Mouse (Mus musculus): ENCODE results near the gene Serpinb9. TPM values are rescaled to one million over a fixed set of nuclear protein-coding genes. Genes with fewer than 3 reads are reported as not detected.
A peak's percentile ranks its signal among the peaks of the same experiment; 100 is the strongest.
"Not testable (repeated sequence)": the region's sequence is repeated elsewhere in the genome, so short reads cannot be mapped to it uniquely, and the experiment has no call there.

Gene Serpinb9
- 1.6 and 1.7 TPM in 2 replicates for polyA plus RNA-seq (2016; fragmentation: Nextera tagmentation; extraction: Ambion mirVana)

- ATAC-seq (ENCODE audit: insufficient number of reproducible peaks, insufficient read depth, low FRiP score, low TSS enrichment, low read depth), result no peak
- Histone ChIP-seq H3K27ac (peak within 1 kb of the TSS; percentile 75; the same call in 1 of the 2 replicates), H3K4me3 (replicated peaks) (peak within 1 kb of the TSS; percentile 34), H3K27me3 (no peaks in the 10 kb centered on the region), H3K4me1 (replicated peaks) (0 out of 2 replicates have a peak, but pooled peaks cover 5% of the 10 kb centered on the region), H3K9me3 (no peaks in the 10 kb centered on the region), H3K36me3 (no peaks in the 10 kb centered on the region), H3K4me2 (peak within 1 kb of the TSS; percentile 53), H3K9ac (replicated peaks) (peak within 1 kb of the TSS; percentile 44; the same call in 1 of the 2 replicates)
- 84% methylated on average over 3 of the region's 3 CpGs for WGBS
Measured at GRCm38 (mm10) chr13:33002950-33003349, at the start of gene Serpinb9. Gene Serpinb9, plus strand, starts transcription at chr13:33003250.

GRCm38 (mm10) chr13:32956537-32956936, 46.5 kb upstream of the Serpinb9 start:
- Histone ChIP-seq H3K4me1 (replicated peaks) (no peaks in the 10 kb centered on the region), H3K9me3 (no peaks in the 10 kb centered on the region), H3K27ac (no peak overlapping the region), H3K27me3 (no peaks in the 10 kb centered on the region), H3K4me2 (no peak overlapping the region), H3K4me3 (replicated peaks) (no peak overlapping the region), H3K9ac (replicated peaks) (no peak overlapping the region), H3K36me3 (no peaks in the 10 kb centered on the region)
- 61% methylated on average over 4 of the region's 4 CpGs for WGBS
- no peak for ATAC-seq (ENCODE audit: insufficient number of reproducible peaks, insufficient read depth, low FRiP score, low TSS enrichment, low read depth)

- no peak overlapping the region for H3K4me2 ChIP-seq
- H3K9me3 ChIP-seq, result no peaks in the 10 kb centered on the region
- no peak overlapping the region for H3K4me3 ChIP-seq (replicated peaks)
- H3K27ac ChIP-seq, result no peak overlapping the region
- H3K4me1 ChIP-seq (replicated peaks), result no peaks in the 10 kb centered on the region
- H3K9ac ChIP-seq (replicated peaks), result no peak overlapping the region
- ATAC-seq (ENCODE audit: insufficient number of reproducible peaks, insufficient read depth, low FRiP score, low TSS enrichment, low read depth), result no peak
- WGBS, result 81% methylated on average over 4 of the region's 4 CpGs
- H3K27me3 ChIP-seq, result no peaks in the 10 kb centered on the region
- H3K36me3 ChIP-seq, result no peaks in the 10 kb centered on the region
Measured at GRCm38 (mm10) chr13:32957917-32958316, 45.1 kb upstream of the Serpinb9 start.

- not testable (repeated sequence) for H3K27ac ChIP-seq; H3K4me3 ChIP-seq (replicated peaks); H3K4me2 ChIP-seq; ATAC-seq (ENCODE audit: insufficient number of reproducible peaks, insufficient read depth, low FRiP score, low TSS enrichment, low read depth); H3K9ac ChIP-seq (replicated peaks); H3K4me1 ChIP-seq (replicated peaks); H3K36me3 ChIP-seq; H3K9me3 ChIP-seq; H3K27me3 ChIP-seq
- WGBS, result 78% methylated on average over 7 of the region's 7 CpGs
Measured at GRCm38 (mm10) chr13:32958521-32958920, 44.5 kb upstream of the Serpinb9 start.

- Histone ChIP-seq H3K27ac (no peak overlapping the region), H3K9ac (replicated peaks) (no peak overlapping the region), H3K4me2 (no peak overlapping the region), H3K9me3 (no peaks in the 10 kb centered on the region), H3K4me3 (replicated peaks) (no peak overlapping the region), H3K4me1 (replicated peaks) (peaks cover 6% of the 10 kb centered on the region; the same call in 1 of the 2 replicates), H3K27me3 (no peaks in the 10 kb centered on the region), H3K36me3 (no peaks in the 10 kb centered on the region)
- ATAC-seq (ENCODE audit: insufficient number of reproducible peaks, insufficient read depth, low FRiP score, low TSS enrichment, low read depth), result no peak
- 88% methylated on average over 9 of the region's 9 CpGs for WGBS
Measured at GRCm38 (mm10) chr13:32963990-32964753, 38.9 kb upstream of the Serpinb9 start.

GRCm38 (mm10) chr13:32964989-32965811, 37.9 kb upstream of the Serpinb9 start, which contains the start of gene Serpinb6b:
Gene Serpinb6b, plus strand, starts transcription at chr13:32965209.
- peak; percentile 68; the same call in 1 of the 2 replicates for ATAC-seq (ENCODE audit: insufficient number of reproducible peaks, insufficient read depth, low FRiP score, low TSS enrichment, low read depth)
- Histone ChIP-seq H3K9ac (replicated peaks) (peak within 1 kb of the TSS; percentile 42; the same call in 1 of the 2 replicates), H3K9me3 (no peaks in the 10 kb centered on the region), H3K27me3 (no peaks in the 10 kb centered on the region), H3K36me3 (no peaks in the 10 kb centered on the region), H3K4me1 (replicated peaks) (peaks cover 6% of the 10 kb centered on the region; the same call in 1 of the 2 replicates), H3K4me2 (peak within 1 kb of the TSS; percentile 47), H3K27ac (no peak within 1 kb of the TSS), H3K4me3 (replicated peaks) (peak within 1 kb of the TSS; percentile 27)
- WGBS, result 40% methylated on average over 16 of the region's 16 CpGs

GRCm38 (mm10) chr13:32966116-32966515, 36.9 kb upstream of the Serpinb9 start:
- peaks cover 6% of the 10 kb centered on the region; the same call in 1 of the 2 replicates for H3K4me1 ChIP-seq (replicated peaks)
- WGBS, result 56% methylated on average over 5 of the region's 5 CpGs
- no peaks in the 10 kb centered on the region for H3K27me3 ChIP-seq
- H3K4me2 ChIP-seq, result no peak overlapping the region
- H3K9ac ChIP-seq (replicated peaks), result no peak overlapping the region
- no peak overlapping the region for H3K27ac ChIP-seq
- no peak overlapping the region for H3K4me3 ChIP-seq (replicated peaks)
- no peaks in the 10 kb centered on the region for H3K9me3 ChIP-seq
- ATAC-seq (ENCODE audit: insufficient number of reproducible peaks, insufficient read depth, low FRiP score, low TSS enrichment, low read depth), result no peak
- H3K36me3 ChIP-seq, result no peaks in the 10 kb centered on the region

GRCm38 (mm10) chr13:32967233-32967632, 35.8 kb upstream of the Serpinb9 start:
- ATAC-seq (ENCODE audit: insufficient number of reproducible peaks, insufficient read depth, low FRiP score, low TSS enrichment, low read depth), result no peak
- Histone ChIP-seq H3K4me2 (no peak overlapping the region), H3K27ac (no peak overlapping the region), H3K4me1 (replicated peaks) (peaks cover 6% of the 10 kb centered on the region; the same call in 1 of the 2 replicates), H3K9me3 (no peaks in the 10 kb centered on the region), H3K36me3 (no peaks in the 10 kb centered on the region), H3K9ac (replicated peaks) (no peak overlapping the region), H3K27me3 (no peaks in the 10 kb centered on the region), H3K4me3 (replicated peaks) (no peak overlapping the region)

GRCm38 (mm10) chr13:32968353-32968984, 34.6 kb upstream of the Serpinb9 start:
- no peak for ATAC-seq (ENCODE audit: insufficient number of reproducible peaks, insufficient read depth, low FRiP score, low TSS enrichment, low read depth)
- Histone ChIP-seq H3K27me3 (no peaks in the 10 kb centered on the region), H3K4me1 (replicated peaks) (peaks cover 6% of the 10 kb centered on the region; the same call in 1 of the 2 replicates), H3K36me3 (no peaks in the 10 kb centered on the region), H3K9me3 (no peaks in the 10 kb centered on the region), H3K4me2 (no peak overlapping the region), H3K27ac (no peak overlapping the region), H3K9ac (replicated peaks) (no peak overlapping the region), H3K4me3 (replicated peaks) (no peak overlapping the region)
- WGBS, result 77% methylated on average over 5 of the region's 5 CpGs

- H3K27ac ChIP-seq, result no peak overlapping the region
- H3K4me2 ChIP-seq, result no peak overlapping the region
- no peak for ATAC-seq (ENCODE audit: insufficient number of reproducible peaks, insufficient read depth, low FRiP score, low TSS enrichment, low read depth)
- no peak overlapping the region for H3K4me3 ChIP-seq (replicated peaks)
- no peaks in the 10 kb centered on the region for H3K27me3 ChIP-seq
- H3K9me3 ChIP-seq, result no peaks in the 10 kb centered on the region
- H3K36me3 ChIP-seq, result no peaks in the 10 kb centered on the region
- H3K4me1 ChIP-seq (replicated peaks), result peaks cover 6% of the 10 kb centered on the region; the same call in 1 of the 2 replicates
- no peak overlapping the region for H3K9ac ChIP-seq (replicated peaks)
- 59% methylated on average over 4 of the region's 4 CpGs for WGBS
Measured at GRCm38 (mm10) chr13:32968996-32969640, 33.9 kb upstream of the Serpinb9 start.

Measured in limb, embryonic 12.5 days (tissue).